Mouse (Mus musculus) erythroblast, embryonic 14.5 days (primary cell): Measurements from ENCODE around the gene Acat3. TPM values are rescaled to one million over a fixed set of nuclear protein-coding genes. Genes with fewer than 3 reads are reported as not detected.
"Not testable (repeated sequence)": the region's sequence is repeated elsewhere in the genome, so short reads cannot be mapped to it uniquely, and the experiment has no call there.

Experiments used
- H3K27me3 ChIP-seq: 2 replicates; pipeline ENCODE4 v1.6.1; 2012; ENCODE audit warnings: inconsistent platforms; ENCODE audit not compliant: control insufficient read depth
- H3K36me3 ChIP-seq: 2 replicates; pipeline ENCODE4 v1.6.1; 2012; ENCODE audit warnings: mild to moderate bottlenecking, inconsistent platforms; ENCODE audit not compliant: control insufficient read depth
- H3K4me1 ChIP-seq: 2 replicates; pipeline ENCODE4 v1.6.1; 2012; ENCODE audit warnings: inconsistent platforms; ENCODE audit not compliant: control insufficient read depth
- H3K4me3 ChIP-seq: replicated peaks from 2 replicates; pipeline ENCODE3; 2012; ENCODE audit warnings: moderate library complexity, mild to moderate bottlenecking, inconsistent platforms
- H3K9me3 ChIP-seq: 2 replicates; pipeline ENCODE4 v1.6.1; 2012; ENCODE audit warnings: low read length, inconsistent platforms, mixed read lengths; ENCODE audit not compliant: control insufficient read depth
- GATA1 ChIP-seq: IDR thresholded peaks from 2 replicates; pipeline ENCODE4 v1.6.1; 2012; ENCODE audit warnings: low read length, inconsistent platforms, mixed read lengths
- TAL1 ChIP-seq: IDR thresholded peaks from 3 replicates; pipeline ENCODE4 v1.6.1; 2012; ENCODE audit warnings: low read length, inconsistent platforms, mixed read lengths
- polyA plus RNA-seq: library from polyadenylated mRNA; stranded (reverse); fragments of >175 nt; gene quantifications from 2 replicates; pipeline ENCODE4 v1.2.3, GENCODE M21; 2012

Acat3 gene
- polyA plus RNA-seq, result 0.18 TPM in 1 of 2 replicates, not detected in the other

DNA sequence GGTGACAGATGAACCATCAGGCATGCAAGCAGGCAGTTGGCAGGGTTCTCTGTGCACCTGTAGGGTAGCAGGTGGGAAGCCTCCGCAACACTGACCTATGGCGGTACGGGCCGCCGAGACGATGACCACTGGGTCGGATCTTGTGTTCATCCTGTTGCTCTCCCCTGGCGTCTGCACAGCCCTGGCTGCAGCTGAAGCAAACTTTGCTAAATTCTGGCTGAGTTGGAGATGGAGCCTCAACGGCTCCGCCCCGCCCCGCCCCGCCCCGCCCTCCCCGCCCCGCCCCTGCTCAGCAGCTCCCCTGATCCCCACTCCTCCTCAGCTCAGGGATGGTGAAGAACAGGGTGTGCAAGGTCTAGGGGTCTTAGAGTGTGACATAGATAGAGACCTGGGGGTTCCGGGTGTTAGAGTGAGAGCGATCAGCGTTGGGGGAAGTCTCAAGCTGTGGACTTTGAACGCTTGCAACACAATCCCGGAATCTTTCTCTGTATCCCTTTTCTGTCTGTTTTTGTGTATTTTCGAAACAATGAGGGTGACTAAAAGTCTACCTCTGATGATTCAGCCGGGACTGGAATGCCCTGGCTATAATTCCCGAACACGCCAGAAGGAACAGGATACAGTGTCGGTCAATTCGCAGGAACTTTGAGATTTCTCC is at the start of gene Acat3:
Gene Acat3 (minus strand): TSS at position 450 of the 655 bp plus-strand sequence.
- peak within 1 kb of the TSS; percentile 50 for H3K4me3 ChIP-seq
- TF ChIP-seq TAL1 (no peak), GATA1 (no peak)

DNA sequence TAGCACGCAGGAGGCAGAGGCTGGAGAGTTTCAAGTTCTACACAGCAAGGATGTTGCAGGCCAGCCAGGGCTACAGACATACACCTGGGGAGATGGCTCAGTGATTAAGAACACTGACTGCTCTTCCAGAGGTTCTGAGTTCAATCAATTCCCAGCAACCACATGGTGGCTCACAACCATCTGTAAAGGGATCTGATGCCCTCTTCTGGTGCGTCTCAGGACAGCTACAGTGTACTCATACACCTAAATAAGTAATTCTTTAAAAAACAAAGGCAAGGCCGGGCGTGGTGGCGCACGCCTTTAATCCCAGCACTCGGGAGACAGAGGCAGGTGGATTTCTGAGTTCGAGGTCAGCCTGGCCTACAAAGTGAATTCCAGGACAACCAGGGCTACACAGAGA is 47.7 kb upstream of the Acat3 start:
- not testable (repeated sequence) for H3K9me3 ChIP-seq, H3K4me3 ChIP-seq, H3K27me3 ChIP-seq
- H3K4me1 ChIP-seq, result peaks cover 33% of the 10 kb centered on the region
- H3K36me3 ChIP-seq, result peaks cover 62% of the 10 kb centered on the region

More for the DNA sequence above, at the start of gene Acat3:
- Histone ChIP-seq H3K4me1 (peaks cover 23% of the 10 kb centered on the region), H3K9me3 (no peaks in the 10 kb centered on the region), H3K36me3 (peaks cover 31% of the 10 kb centered on the region), H3K27me3 (no peaks in the 10 kb centered on the region)

DNA sequence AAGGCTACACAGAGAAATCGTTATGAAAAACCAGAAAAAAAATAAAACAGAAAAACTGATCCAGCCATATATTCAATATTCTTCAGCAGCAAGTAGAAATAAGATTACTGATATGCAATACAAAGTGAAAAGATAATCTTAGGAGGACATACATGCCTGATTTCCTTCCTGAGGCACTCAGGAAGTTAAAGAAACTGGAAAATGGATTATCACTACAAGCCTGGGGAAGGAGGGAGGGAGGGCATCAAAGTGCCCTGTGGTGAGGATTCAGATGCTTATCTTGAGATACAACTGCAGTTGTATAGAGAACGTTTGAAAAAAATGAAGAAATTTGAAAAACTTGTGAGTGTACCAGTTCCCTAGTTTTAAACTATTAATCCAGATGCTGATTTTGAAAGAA is 43.6 kb upstream of the Acat3 start:
- peaks cover 14% of the 10 kb centered on the region for H3K4me1 ChIP-seq
- no peaks in the 10 kb centered on the region for H3K27me3 ChIP-seq
- H3K9me3 ChIP-seq, result no peaks in the 10 kb centered on the region
- H3K36me3 ChIP-seq, result peaks cover 93% of the 10 kb centered on the region
- no peak for TF ChIP-seq TAL1
- TF ChIP-seq GATA1, result no peak
- no peak overlapping the region for H3K4me3 ChIP-seq

DNA sequence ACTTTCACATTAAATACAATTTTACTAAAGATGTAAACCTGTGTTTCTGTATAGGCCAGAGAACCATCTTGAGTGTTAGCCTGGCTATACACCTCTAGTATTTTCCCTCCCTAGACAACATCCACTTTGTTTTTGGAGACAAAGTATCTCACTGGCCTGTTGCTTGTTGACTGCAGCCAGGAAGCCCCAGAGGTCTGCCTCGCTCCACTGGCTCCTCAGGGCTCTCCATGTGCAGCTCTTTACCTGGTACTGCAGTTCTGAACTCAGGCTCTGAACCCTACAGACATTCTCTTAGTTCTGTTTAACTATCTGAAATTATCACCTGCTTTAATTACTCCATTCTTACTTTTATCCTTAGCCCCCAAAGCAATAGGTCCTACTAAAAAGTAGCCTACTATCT is 38.1 kb upstream of the Acat3 start:
- H3K36me3 ChIP-seq, result peaks cover 63% of the 10 kb centered on the region
- TF ChIP-seq TAL1 (no peak), GATA1 (no peak)
- no peak overlapping the region for H3K4me3 ChIP-seq
- no peaks in the 10 kb centered on the region for H3K9me3 ChIP-seq
- H3K4me1 ChIP-seq, result no peaks in the 10 kb centered on the region
- H3K27me3 ChIP-seq, result no peaks in the 10 kb centered on the region

DNA sequence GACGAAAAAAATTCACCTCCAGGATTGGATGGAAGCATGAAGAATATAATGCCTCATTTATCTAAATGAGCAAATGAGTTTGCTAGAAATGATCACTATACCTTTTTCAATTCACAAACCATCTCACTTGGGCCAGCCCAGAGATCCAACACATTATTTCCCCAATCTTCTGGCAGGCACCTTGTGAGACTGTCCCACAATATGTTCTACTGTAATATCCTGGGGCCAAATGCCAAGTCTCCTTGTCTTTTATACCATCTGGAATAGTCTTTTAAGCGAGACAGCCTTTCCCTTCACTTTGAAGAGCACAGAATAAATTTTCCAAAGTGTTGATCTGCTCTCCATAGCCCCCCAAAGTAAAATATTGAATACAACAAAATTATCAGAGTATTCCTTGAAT is 33.5 kb upstream of the Acat3 start:
- H3K4me3 ChIP-seq, result no peak overlapping the region
- no peaks in the 10 kb centered on the region for H3K4me1 ChIP-seq
- TF ChIP-seq TAL1, result no peak
- TF ChIP-seq GATA1, result no peak
- no peaks in the 10 kb centered on the region for H3K9me3 ChIP-seq
- no peaks in the 10 kb centered on the region for H3K27me3 ChIP-seq
- peaks cover 67% of the 10 kb centered on the region for H3K36me3 ChIP-seq

DNA sequence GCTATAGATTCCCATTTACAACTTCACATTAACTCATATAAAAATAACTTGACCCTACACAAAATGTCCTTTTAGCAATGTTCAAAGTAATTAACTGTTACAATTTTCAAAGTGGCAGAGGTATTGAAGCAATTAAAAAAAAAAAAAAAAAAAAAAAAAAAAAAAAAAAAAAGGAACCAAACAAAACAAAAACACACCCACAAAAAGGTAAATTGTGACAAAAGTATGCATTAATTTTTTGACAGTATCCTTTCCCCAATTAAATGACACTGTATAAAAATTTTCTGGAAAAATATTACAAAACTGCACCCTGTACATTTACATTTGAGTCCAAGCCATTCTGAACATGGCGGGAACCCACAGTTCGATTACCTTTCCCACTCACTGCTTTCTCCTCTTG is 26.8 kb upstream of the Acat3 start:
- Histone ChIP-seq H3K27me3 (no peaks in the 10 kb centered on the region), H3K4me3 (no peak overlapping the region), H3K4me1 (no peaks in the 10 kb centered on the region), H3K36me3 (peaks cover 73% of the 10 kb centered on the region), H3K9me3 (no peaks in the 10 kb centered on the region)
- no peak for TF ChIP-seq GATA1
- no peak for TF ChIP-seq TAL1

DNA sequence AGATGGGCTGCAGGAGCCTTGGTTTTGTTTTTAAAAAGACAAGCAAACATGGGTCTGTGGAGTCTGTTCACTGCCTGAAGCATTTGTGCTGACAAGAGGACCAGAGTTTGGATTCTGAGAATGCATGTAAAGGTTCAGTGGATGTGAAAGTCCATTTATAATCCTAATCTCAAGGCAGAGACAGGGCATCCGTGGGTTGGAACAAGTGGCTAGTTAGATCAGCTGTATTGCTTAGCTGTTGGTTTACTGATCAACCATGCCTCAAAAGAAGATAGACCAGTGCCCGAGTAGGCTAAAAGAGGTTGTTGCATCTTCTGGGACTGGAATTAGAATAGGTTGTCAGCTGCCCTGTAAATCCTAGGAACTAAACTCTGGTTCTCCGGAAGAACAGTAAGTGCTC is 23.1 kb upstream of the Acat3 start:
- no peak overlapping the region for H3K4me3 ChIP-seq
- H3K36me3 ChIP-seq, result peaks cover 40% of the 10 kb centered on the region
- H3K9me3 ChIP-seq, result no peaks in the 10 kb centered on the region
- peaks cover 20% of the 10 kb centered on the region for H3K4me1 ChIP-seq
- H3K27me3 ChIP-seq, result no peaks in the 10 kb centered on the region
- TF ChIP-seq TAL1, result no peak
- TF ChIP-seq GATA1, result no peak

DNA sequence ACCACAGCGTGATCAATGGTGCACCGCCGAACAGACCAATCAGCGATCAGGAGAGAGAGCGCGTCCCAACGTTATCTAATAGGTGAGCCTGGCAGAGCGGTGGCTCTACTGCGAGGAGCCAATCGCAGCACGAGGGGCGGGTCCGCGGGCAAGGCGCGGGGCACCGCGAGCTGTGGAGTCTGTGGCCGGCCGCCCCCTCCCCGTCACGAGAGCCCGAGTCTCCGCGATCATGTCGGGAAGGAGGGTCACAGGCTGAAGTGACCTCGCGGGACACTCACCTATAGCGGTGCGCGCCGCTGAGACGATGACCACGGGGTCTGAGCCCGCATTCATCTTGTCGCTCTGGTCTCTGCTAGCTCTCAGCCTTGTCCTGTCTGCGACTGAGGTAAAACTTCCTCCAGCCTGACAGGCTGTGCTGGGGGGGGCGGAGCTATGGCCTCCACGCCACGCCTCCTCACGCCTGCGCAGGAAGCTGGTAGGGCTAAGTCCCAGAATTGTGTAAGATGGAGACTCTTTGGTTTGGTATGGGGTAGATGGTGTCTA is 20.0 kb upstream of the Acat3 start, which contains the start of gene Acat2:
Gene Acat2 (minus strand): TSS at position 417 of the 543 bp plus-strand sequence.
- Histone ChIP-seq H3K4me3 (peak within 1 kb of the TSS; percentile 74), H3K9me3 (no peaks in the 10 kb centered on the region), H3K27me3 (no peaks in the 10 kb centered on the region), H3K36me3 (peaks cover 28% of the 10 kb centered on the region), H3K4me1 (peaks cover 20% of the 10 kb centered on the region)
- no peak for TF ChIP-seq TAL1
- no peak for TF ChIP-seq GATA1

DNA sequence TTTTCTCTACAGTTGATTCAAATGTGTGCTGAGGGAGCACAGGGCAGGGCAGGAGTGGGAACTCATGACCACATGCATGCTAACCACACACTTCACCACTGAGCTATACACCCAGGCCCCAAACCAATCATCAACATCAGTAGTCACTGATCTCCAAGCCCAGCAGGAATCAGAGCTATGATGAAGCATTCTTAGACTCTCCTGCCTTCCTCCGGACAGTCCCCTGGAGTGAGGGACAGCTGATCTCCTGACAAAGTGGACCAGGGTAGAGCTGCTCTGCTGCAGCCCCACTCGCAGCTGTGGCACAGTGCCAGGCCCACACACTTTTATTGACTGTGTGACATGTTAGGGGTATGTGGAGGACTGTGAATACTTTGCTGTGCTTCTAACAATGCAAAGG is 19.0 kb upstream of the Acat3 start:
- not testable (repeated sequence) for H3K27me3 ChIP-seq, H3K4me3 ChIP-seq, H3K9me3 ChIP-seq
- Histone ChIP-seq H3K4me1 (peaks cover 20% of the 10 kb centered on the region), H3K36me3 (peaks cover 23% of the 10 kb centered on the region)

DNA sequence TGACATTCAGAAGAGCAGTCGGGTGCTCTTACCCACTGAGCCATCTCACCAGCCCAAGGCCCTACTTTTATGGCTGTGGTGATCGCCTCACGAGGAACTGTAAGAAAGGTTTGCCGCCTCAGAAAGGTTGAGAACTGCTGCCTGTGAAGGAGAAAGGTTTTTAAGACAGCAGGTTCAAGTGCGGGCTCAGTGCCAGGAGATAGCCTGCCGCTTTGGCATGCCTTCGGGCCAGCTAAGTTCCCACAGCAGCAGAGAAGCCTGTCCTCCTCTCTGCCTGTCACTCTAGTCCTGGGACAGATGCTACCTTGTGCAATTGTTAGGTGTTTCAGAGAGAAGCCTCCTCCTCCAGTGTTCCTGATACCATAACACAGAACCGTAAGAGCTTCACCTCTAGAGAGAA is 16.3 kb upstream of the Acat3 start:
- Histone ChIP-seq H3K36me3 (peaks cover 45% of the 10 kb centered on the region), H3K27me3 (no peaks in the 10 kb centered on the region), H3K4me3 (no peak overlapping the region), H3K9me3 (no peaks in the 10 kb centered on the region), H3K4me1 (peaks cover 16% of the 10 kb centered on the region)
- TF ChIP-seq GATA1 (no peak), TAL1 (no peak)
